Comparison of ENCODE assay signal across 8 mouse cellular contexts in the genomic region with DNA sequence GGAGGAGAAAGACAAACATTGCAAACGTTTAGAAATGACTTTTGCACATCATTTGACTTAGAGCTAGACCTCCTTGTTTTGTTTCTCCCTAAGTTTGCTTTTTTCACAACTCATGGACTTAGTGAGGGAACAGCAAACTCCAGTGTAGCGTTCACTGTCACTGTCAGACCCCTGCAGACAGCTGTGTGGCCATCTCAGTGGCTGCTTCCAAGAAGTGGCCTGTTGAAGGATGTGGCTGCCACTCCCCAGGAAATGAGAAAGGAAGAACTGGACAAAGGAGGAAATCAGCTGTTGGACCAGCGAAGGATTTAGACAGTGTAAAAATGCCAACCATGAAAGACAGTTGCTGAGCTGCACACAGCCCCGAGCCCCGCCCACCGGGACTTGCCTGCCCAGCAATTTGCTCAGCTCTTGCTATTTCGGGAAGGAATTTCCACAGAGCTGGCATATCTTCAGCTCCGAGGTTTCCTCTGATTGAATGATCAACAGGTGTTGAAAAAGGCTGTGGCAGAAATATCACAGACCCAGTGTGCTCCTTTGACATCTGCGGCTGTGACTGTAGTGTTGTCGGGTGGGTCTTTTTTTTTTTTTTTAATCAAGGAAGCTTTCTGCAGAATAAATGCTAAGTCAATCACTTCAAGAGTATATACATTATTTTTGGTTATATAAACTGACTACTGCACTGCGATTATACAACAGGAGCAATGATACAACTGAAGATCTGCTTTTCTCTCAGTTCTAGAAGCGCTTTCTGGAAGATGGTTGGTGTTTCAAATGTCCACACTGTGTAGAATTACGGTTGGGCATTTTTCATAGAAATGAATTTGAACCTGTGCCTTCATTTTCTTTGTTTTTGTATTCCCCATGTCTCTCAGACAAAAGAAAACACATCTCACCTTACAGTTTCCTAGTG. TPM values are rescaled to one million over a fixed set of nuclear protein-coding genes. Genes with fewer than 3 reads are reported as not detected.
A peak's percentile ranks its signal among the peaks of the same experiment; 100 is the strongest.
DNase-seq lines count a peak whose midpoint lies in the region; ATAC-seq lines count a peak whose summit lies in the region.

No protein-coding gene starts in this region.

- no peaks in the 10 kb centered on the region for H3K9me3 ChIP-seq in heart, embryonic 10.5 days
- no peaks in the 10 kb centered on the region for H3K9me3 ChIP-seq in limb, embryonic 13.5 days
- H3K9me3 ChIP-seq in forebrain, embryonic 13.5 days (replicated peaks) = no peaks in the 10 kb centered on the region

- H3K4me3 ChIP-seq in heart, embryonic 10.5 days = peak overlapping the region; percentile 31
- no peak overlapping the region for H3K4me3 ChIP-seq in limb, embryonic 13.5 days
- H3K4me3 ChIP-seq in forebrain, embryonic 13.5 days = no peak overlapping the region

- peaks cover 18% of the 10 kb centered on the region for H3K4me1 ChIP-seq in heart, embryonic 10.5 days
- no peaks in the 10 kb centered on the region for H3K4me1 ChIP-seq in limb, embryonic 13.5 days
- H3K4me1 ChIP-seq in forebrain, embryonic 13.5 days = no peaks in the 10 kb centered on the region

- no peak overlapping the region for H3K9ac ChIP-seq in limb, embryonic 13.5 days
- no peak overlapping the region for H3K9ac ChIP-seq in forebrain, embryonic 13.5 days

- peak overlapping the region; percentile 86 for H3K27ac ChIP-seq in heart, embryonic 10.5 days
- H3K27ac ChIP-seq in limb, embryonic 13.5 days = no peak overlapping the region
- no peak overlapping the region for H3K27ac ChIP-seq in forebrain, embryonic 13.5 days

- H3K4me2 ChIP-seq in limb, embryonic 13.5 days (replicated peaks) = no peak overlapping the region
- H3K4me2 ChIP-seq in forebrain, embryonic 13.5 days = no peak overlapping the region

- ATAC-seq in frontal cortex, adult (ENCODE audit: low TSS enrichment) = peak; percentile 85
- peak; percentile 87 for ATAC-seq in limb, embryonic 13.5 days (ENCODE audit: low FRiP score, low read depth)
- no peak for ATAC-seq in forebrain, embryonic 13.5 days

- 26% methylated on average over 13 of the region's 13 CpGs for WGBS in heart, embryonic 10.5 days
- WGBS in limb, embryonic 13.5 days = 58% methylated on average over 13 of the region's 13 CpGs
- 80% methylated on average over 13 of the region's 13 CpGs for WGBS in forebrain, embryonic 13.5 days

- H3K27me3 ChIP-seq in heart, embryonic 10.5 days (ENCODE audit: insufficient read depth, poor library complexity, severe bottlenecking) = no peaks in the 10 kb centered on the region
- H3K27me3 ChIP-seq in limb, embryonic 13.5 days = no peaks in the 10 kb centered on the region
- no peaks in the 10 kb centered on the region for H3K27me3 ChIP-seq in forebrain, embryonic 13.5 days

- DNase-seq in frontal cortex, postnatal 25 days (ENCODE audit: low spot score in 2 of 2) = no peak
- DNase-seq in adrenal gland, postnatal 14 days = peak; percentile 60
- peak; percentile 92 for DNase-seq in heart, embryonic 10.5 days (ENCODE audit: low spot score)
- peak; percentile 18 for DNase-seq in ovary, postnatal 14 days (ENCODE audit: low spot score)
- no peak for DNase-seq in thymus, postnatal 4 days

- H3K36me3 ChIP-seq in heart, embryonic 10.5 days = no peaks in the 10 kb centered on the region
- no peaks in the 10 kb centered on the region for H3K36me3 ChIP-seq in limb, embryonic 13.5 days
- no peaks in the 10 kb centered on the region for H3K36me3 ChIP-seq in forebrain, embryonic 13.5 days (ENCODE audit: poor library complexity, severe bottlenecking)

RNA-seq across cellular contexts. Expression of a gene that starts 6.1 kb away (rescaled TPM):
- total RNA-seq in adrenal gland, postnatal 14 days (2021) = 31.6 and 35.1 TPM in 2 replicates
- 167 and 228 TPM in 2 replicates for polyA plus RNA-seq in heart, embryonic 10.5 days (2016; fragmentation: Nextera tagmentation; extraction: Ambion mirVana)
- polyA plus RNA-seq in limb, embryonic 13.5 days (2015; fragmentation: Nextera tagmentation; extraction: Ambion mirVana) = 114 and 116 TPM in 2 replicates
- 30.2 and 33.8 TPM in 2 replicates for polyA plus RNA-seq in forebrain, embryonic 13.5 days (2015; fragmentation: Nextera tagmentation; extraction: Ambion mirVana)

RNA-seq across cellular contexts. Expression of a gene that starts 19.3 kb away (rescaled TPM):
- 2.7 and 3.8 TPM in 2 replicates for total RNA-seq in adrenal gland, postnatal 14 days (2021)
- polyA plus RNA-seq in heart, embryonic 10.5 days (2016; fragmentation: Nextera tagmentation; extraction: Ambion mirVana) = 0.57 and 2.0 TPM in 2 replicates
- 0.42 and 0.43 TPM in 2 replicates for polyA plus RNA-seq in limb, embryonic 13.5 days (2015; fragmentation: Nextera tagmentation; extraction: Ambion mirVana)
- polyA plus RNA-seq in forebrain, embryonic 13.5 days (2015; fragmentation: Nextera tagmentation; extraction: Ambion mirVana) = 0.10 and 0.21 TPM in 2 replicates

Comparison
In these comparisons a context has a peak if more than half of its experiments do, and no peak if none do; other contexts are left out.
1. DNase-seq: peak in adrenal gland, postnatal 14 days (single experiment), heart, embryonic 10.5 days (single experiment) and ovary, postnatal 14 days (single experiment); none in frontal cortex, postnatal 25 days (0 of 2) and thymus, postnatal 4 days (single experiment).